Mouse (Mus musculus) E14TG2a.4 (cell line): Measurements from ENCODE around the gene Raet1e.
"Not testable (repeated sequence)": the region's sequence is repeated elsewhere in the genome, so short reads cannot be mapped to it uniquely, and the experiment has no call there.

Source experiments
- H3K27me3 ChIP-seq: 2 replicates; pipeline ENCODE4 v1.6.1; 2014; ENCODE audit warnings: low read length, control low read depth; ENCODE audit not compliant: insufficient read depth
- H3K36me3 ChIP-seq: 2 replicates; pipeline ENCODE4 v1.6.1; 2014; ENCODE audit warnings: low read length, control low read depth; ENCODE audit not compliant: insufficient read depth
- H3K4me1 ChIP-seq: replicated peaks from 2 replicates; pipeline ENCODE4 v1.6.1; 2014; ENCODE audit warnings: low read depth, low read length, control low read depth
- H3K4me3 ChIP-seq: replicated peaks from 2 replicates; pipeline ENCODE4 v1.5.1; 2014; ENCODE audit warnings: mild to moderate bottlenecking, low read length
- H3K9me3 ChIP-seq: 2 replicates; pipeline ENCODE4 v1.6.1; 2014; ENCODE audit warnings: low read length, control low read depth
- NANOG ChIP-seq: IDR thresholded peaks from 2 replicates; pipeline ENCODE4 v1.6.1; 2014; ENCODE audit warnings: borderline replicate concordance, low read length, mixed read lengths

Gene Raet1e

DNA sequence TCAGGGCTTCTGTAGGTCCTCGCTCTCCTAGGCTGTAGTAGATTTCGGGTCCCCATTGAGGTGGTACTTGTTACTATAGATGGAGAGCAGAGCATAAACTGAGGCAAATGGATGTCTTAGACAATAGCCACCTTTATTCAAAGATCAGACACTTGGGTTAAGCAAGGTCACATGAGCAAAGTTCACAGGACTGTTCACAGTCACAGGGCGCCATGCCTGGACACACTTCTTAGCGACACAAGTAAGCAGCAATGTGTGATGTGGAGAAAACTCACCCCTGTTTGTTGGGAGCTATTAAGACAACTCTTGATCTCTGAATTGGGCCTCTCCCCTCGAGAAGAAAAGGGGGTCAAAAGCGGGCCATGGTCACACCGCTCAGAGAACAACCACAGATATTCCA is 231.8 kb downstream of the Raet1e start:
- not testable (repeated sequence) for H3K4me1 ChIP-seq, H3K27me3 ChIP-seq, H3K4me3 ChIP-seq, H3K36me3 ChIP-seq, H3K9me3 ChIP-seq
- peak; percentile 26; the same call in 1 of the 2 replicates for TF ChIP-seq NANOG

DNA sequence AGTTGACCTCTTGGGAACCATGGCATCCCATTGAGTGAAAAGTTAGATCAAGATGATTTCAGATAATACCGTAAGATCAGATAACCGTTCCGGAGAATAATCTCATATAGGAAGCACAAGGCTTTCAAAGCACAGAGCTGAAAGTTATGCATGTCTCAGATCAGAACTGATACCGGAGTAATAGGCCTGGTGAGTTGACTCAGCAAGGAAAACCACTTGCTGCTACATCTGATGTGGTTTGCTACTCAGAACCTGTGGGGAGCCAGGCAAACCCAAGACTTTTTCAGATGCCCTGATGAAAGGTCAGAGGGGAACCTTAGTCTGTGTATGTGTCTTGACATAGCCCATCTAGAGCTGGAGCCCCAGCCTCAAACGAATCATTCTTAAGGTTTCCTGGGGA is 233.2 kb downstream of the Raet1e start:
- H3K4me1 ChIP-seq, H3K4me3 ChIP-seq, H3K36me3 ChIP-seq, H3K27me3 ChIP-seq, H3K9me3 ChIP-seq: not testable (repeated sequence)

DNA sequence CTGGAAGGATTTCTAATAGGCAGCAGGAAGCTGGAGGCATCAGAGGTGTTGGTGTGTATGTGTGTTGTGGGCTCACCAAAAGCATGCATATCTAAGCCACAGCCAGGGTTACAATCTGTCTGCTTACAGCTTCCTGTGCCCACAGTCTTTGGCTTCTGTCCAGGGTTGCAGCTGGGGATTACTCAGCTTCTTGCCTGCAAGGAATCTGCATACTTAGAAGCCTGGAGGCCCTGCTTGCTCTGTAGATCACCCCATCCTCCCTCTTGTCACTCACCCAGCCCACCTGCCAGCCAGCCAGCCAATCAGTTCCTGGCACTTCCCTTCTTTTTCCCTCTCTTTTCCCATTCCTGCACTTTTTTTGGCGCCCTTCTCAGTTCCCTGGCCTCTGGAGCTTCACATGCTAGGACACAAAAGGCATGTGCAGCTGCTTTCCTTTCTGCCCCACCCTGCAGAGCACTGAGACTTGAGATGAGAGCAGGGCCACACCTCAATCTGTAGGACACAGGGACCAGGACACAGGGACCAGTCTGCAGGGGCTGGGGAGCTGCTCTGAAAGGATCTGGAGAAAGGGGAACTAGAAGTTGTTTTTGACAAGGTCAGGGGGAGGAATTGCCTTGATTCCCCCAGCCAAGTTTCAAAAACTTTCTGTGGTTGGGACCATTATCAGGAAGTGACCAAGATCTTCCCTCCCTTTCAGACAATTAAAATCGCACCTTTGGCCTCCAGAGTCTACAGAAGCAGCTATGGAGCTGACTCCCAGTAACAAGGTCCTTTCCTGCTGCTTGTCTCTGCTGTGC is 234.9 kb downstream of the Raet1e start:
- H3K9me3 ChIP-seq, H3K27me3 ChIP-seq, H3K4me1 ChIP-seq, H3K36me3 ChIP-seq, H3K4me3 ChIP-seq: not testable (repeated sequence)

DNA sequence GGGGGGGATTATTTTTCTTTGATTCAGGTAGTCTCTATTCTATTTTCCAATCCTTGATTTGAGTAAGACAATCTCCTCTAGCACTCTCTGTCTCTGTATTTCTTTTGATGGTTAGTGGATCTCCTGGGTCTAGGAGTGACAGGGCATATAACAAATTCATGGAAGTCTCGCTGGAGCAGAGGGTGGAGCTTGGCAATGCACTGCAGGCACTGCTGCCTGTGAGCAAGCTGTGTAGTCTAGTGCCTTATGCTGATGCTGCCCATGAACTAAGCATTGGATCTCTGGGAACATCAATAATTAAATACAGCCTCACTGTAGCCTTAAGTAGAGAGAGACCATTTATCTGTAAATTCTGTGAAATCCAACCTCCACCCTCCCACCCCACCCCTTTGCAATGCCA is 238.3 kb downstream of the Raet1e start:
- H3K4me3 ChIP-seq, H3K4me1 ChIP-seq, H3K27me3 ChIP-seq, H3K36me3 ChIP-seq, H3K9me3 ChIP-seq: not testable (repeated sequence)

DNA sequence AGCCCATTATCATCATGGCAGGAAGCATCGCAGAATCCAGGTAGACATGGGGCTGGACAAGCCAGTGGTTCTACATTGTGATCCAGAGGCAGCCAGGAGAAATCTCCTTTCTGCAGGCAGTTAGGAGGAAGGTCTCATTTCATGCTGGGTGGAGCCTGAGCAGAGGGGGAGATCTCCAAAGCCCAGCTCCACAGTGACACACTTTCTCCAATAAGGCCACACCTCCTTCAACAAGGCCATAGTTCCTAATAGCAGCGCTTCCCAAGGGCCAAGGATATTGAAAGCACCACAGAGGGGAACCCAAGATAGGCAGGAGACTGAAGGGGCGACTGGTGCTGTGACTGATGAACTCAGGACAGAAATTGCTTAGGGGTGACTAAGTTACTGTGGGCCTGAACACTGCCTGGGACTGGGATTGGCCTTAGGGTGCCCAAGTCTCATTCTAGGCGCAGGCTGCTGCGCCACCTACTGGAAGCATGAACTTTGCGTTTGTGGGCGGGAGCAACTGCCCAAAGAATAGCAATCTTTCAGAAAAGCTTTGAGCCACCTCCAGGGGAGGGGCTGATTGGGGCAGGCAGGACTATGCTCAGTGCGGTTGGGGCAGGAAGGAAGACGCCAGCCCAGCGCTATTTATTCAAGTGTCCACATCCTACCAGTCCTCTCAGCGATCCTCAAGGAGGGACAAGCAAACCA is 244.0 kb downstream of the Raet1e start:
- not testable (repeated sequence) for H3K4me1 ChIP-seq, H3K27me3 ChIP-seq, H3K4me3 ChIP-seq, H3K9me3 ChIP-seq, H3K36me3 ChIP-seq

DNA sequence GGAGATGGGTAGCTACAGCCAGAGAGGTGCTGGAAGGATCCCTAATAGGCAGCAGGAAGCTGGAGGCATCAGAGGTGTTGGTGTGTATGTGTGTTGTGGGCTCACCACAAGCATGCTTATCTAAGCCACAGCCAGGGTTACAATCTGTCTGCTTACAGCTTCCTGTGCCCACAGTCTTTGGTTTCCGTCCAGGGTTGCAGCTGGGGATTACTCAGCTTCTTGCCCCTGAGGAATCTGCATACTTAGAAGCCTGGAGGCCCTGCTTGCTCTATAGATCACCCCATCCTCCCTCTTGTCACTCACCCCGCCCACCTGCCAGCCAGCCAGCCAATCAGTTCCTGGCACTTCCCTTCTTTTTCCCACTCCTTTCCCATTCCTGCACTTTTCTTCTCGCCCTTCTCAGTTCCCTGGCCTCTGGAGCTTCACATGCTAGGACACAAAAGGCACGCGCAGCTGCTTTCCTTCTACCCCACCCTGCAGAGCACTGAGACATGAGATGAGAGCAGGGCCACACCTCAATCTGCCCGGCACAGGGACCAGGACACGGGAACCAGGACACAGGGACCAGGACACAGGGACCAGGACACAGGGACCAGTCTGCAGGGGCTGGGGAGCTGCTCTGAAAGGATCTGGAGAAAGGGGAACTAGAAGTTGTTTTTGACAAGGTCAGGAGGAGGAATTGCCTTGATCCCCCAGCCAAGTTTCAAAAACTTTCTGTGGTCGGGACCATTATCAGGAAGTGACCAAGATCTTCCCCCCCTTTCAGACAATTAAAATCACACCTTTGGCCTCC is 255.5 kb downstream of the Raet1e start:
- not testable (repeated sequence) for H3K27me3 ChIP-seq, H3K4me1 ChIP-seq, H3K36me3 ChIP-seq, H3K9me3 ChIP-seq, H3K4me3 ChIP-seq
